Mouse (Mus musculus) cortical plate, adult 2 months (tissue): ENCODE measurements at regions not wholly inside any gene's neighbourhood (a gene's known extent, or its start where the extent isn't known, plus 50 kb on each side); places are given as distances from the start of the nearest gene placed in this dataset.

Experiments
- H3K27ac ChIP-seq: fragments of 200-500 bp; 2 replicates; pipeline ENCODE4 v1.5.1; 2012; ENCODE audit warnings: low read length, control low read depth, inconsistent platforms; ENCODE audit not compliant: insufficient read depth
- H3K4me1 ChIP-seq: fragments of 200-500 bp; 2 replicates; pipeline ENCODE4 v1.6.1; 2011; ENCODE audit warnings: low read length; ENCODE audit not compliant: control insufficient read depth, insufficient read depth
- H3K4me3 ChIP-seq: fragments of 200-500 bp; 2 replicates; pipeline ENCODE4 v1.5.1; 2011; ENCODE audit warnings: mild to moderate bottlenecking, low read length, control low read depth; ENCODE audit not compliant: insufficient read depth
- CTCF ChIP-seq: fragments of 200-500 bp; IDR thresholded peaks from 2 replicates; pipeline ENCODE4 v1.5.1; 2011; ENCODE audit warnings: mild to moderate bottlenecking, control low read depth, low read length; ENCODE audit not compliant: insufficient read depth; ENCODE audit errors: extremely low read depth
- POLR2A ChIP-seq: fragments of 200-500 bp; IDR thresholded peaks from 2 replicates; pipeline ENCODE4 v1.6.1; 2011; ENCODE audit warnings: mild to moderate bottlenecking, low read length, control low read depth; ENCODE audit not compliant: insufficient read depth; ENCODE audit errors: extremely low read depth

DNA sequence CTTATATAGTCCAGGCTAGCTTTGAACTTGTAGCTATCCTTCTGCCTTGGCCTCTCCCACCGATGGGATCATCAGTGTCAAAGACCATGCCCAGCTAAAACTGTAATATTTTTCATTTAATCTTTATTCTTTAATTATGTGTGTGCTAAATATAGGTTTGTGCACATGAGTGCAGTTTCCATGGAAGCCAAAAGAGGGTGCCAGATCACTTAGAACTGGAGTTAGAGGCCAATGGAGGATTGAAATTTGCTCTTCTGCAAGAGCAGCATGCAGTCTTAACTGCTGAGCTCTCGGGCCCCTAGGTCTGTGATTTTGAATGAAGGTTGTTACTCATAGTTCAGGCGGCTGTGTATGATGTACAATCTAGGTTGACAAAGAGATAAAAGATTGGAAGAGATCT is 66.6 kb upstream of the Slc22a22 start:
- no peak overlapping the region for H3K27ac ChIP-seq
- H3K4me1 ChIP-seq = no peaks in the 10 kb centered on the region
- TF ChIP-seq POLR2A = no peak
- peak; percentile 50; the same call in 1 of the 2 replicates for TF ChIP-seq CTCF
- H3K4me3 ChIP-seq = no peak overlapping the region

GRCm38 (mm10) chr15:57542630-57543029 is 65.2 kb upstream of the Slc22a22 start:
- no peak overlapping the region for H3K4me3 ChIP-seq
- no peak overlapping the region for H3K27ac ChIP-seq
- H3K4me1 ChIP-seq = no peaks in the 10 kb centered on the region
- TF ChIP-seq CTCF = 0 out of 2 replicates have a peak, but pooled peaks have one; percentile 21
- TF ChIP-seq POLR2A = no peak

DNA sequence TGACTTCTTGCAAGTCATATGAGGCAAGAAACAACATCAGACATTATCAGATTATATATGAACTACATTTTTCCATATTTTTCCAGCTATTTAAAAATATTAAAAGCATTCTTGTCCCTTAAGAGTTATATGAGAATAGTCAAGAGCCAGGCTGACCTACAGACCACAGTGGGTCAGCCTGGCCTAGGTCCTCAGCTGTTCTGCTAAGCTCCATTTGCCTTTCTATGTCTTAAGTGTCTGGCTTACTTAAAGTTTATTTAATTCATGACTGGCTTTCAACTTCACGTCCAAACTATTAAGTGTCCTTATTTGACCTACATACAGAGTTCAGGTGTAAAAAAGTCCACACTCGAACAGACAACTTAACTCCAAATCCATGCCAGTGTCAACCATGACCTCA is 58.1 kb upstream of the Slc22a22 start:
- Histone ChIP-seq H3K4me3 (no peak overlapping the region), H3K27ac (no peak overlapping the region), H3K4me1 (no peaks in the 10 kb centered on the region)
- TF ChIP-seq CTCF (no peak), POLR2A (no peak)
